Mouse (Mus musculus) heart, embryonic 14.5 days (tissue): ENCODE results near the gene Arhgef38. TPM values are rescaled to one million over a fixed set of nuclear protein-coding genes. Genes with fewer than 3 reads are reported as not detected.

Experiments
- ATAC-seq: fragments of 200-750 bp; cut with Nextera tagmentation; 2 replicates; pipeline ENCODE4 v1.8.0; 2017; ENCODE audit warnings: low read depth, moderate TSS enrichment; ENCODE audit not compliant: insufficient number of reproducible peaks, insufficient read depth, low FRiP score
- H3K27ac ChIP-seq, 2 experiments: fragments of 200-500 bp in 1 of 2; fragments of 300-500 bp in 1 of 2; sonication (generic) in 1 of 2; replicated peaks in 1 of 2; 2 replicates each; pipeline ENCODE4 v1.5.1; 2012 to 2014; ENCODE audit warnings: low read depth in 2 of 2, low read length in 2 of 2, control low read depth in 1 of 2, mild to moderate bottlenecking in 1 of 2, mixed read lengths in 1 of 2; ENCODE audit not compliant: control insufficient read depth in 1 of 2, insufficient read depth in 1 of 2
- H3K27me3 ChIP-seq: fragments of 300-500 bp; sonication (generic); 2 replicates; pipeline ENCODE4 v1.6.1; 2014; ENCODE audit warnings: mild to moderate bottlenecking, low read length, control low read depth; ENCODE audit not compliant: control insufficient read depth, insufficient read depth
- H3K36me3 ChIP-seq: fragments of 300-500 bp; sonication (generic); 2 replicates; pipeline ENCODE4 v1.6.1; 2014; ENCODE audit warnings: mild to moderate bottlenecking, control low read depth, low read length, mixed read lengths; ENCODE audit not compliant: control insufficient read depth, insufficient read depth
- H3K4me1 ChIP-seq, 2 experiments: fragments of 200-500 bp in 1 of 2; fragments of 300-500 bp in 1 of 2; sonication (generic) in 1 of 2; 2 replicates each; pipeline ENCODE4 v1.6.1; 2012 to 2014; ENCODE audit warnings: low read length in 2 of 2, control low read depth in 1 of 2, mixed read lengths in 1 of 2; ENCODE audit not compliant: control insufficient read depth in 2 of 2, insufficient read depth in 2 of 2
- H3K4me2 ChIP-seq: fragments of 300-500 bp; sonication (generic); 2 replicates; pipeline ENCODE4 v1.6.1; 2014; ENCODE audit warnings: mild to moderate bottlenecking, low read length
- H3K4me3 ChIP-seq, 2 experiments: fragments of 200-500 bp in 1 of 2; fragments of 300-500 bp in 1 of 2; sonication (generic) in 1 of 2; 2 replicates each; pipeline ENCODE4 v1.5.1; 2012 to 2014; ENCODE audit warnings: low read length in 2 of 2, mild to moderate bottlenecking in 2 of 2, control low read depth in 1 of 2, low read depth in 1 of 2, moderate library complexity in 1 of 2; ENCODE audit not compliant: control insufficient read depth in 1 of 2, insufficient read depth in 1 of 2
- H3K9ac ChIP-seq: fragments of 300-500 bp; sonication (generic); 2 replicates; pipeline ENCODE4 v1.6.1; 2014; ENCODE audit warnings: mild to moderate bottlenecking, low read length
- H3K9me3 ChIP-seq: fragments of 300-500 bp; sonication (generic); 2 replicates; pipeline ENCODE4 v1.6.1; 2016; ENCODE audit warnings: low read length, control low read depth; ENCODE audit not compliant: control insufficient read depth
- WGBS: fragments of 180-500 bp; shearing (Covaris S2); extraction: QIAGEN DNeasy Blood & Tissue Kit; methylation state at CpG from one replicate; pipeline ENCODE4 v1.1.7; 2014; 5-methylcytosine and 5-hydroxymethylcytosine counted together
- polyA plus RNA-seq: library from polyadenylated mRNA; unstranded; fragments of >200 nt; fragmentation: Nextera tagmentation; extraction: Ambion mirVana; gene quantifications from 2 replicates; pipeline ENCODE4 v1.2.1, GENCODE M21; 2014

The Arhgef38 gene
- polyA plus RNA-seq, 1 experiment from 2014 or later, result 0.14 TPM

GRCm38 (mm10) chr3:133104436-133104835 lies 130.3 kb downstream of the Arhgef38 start:
- no peak for ATAC-seq
- H3K27me3 ChIP-seq, result no peaks in the 10 kb centered on the region
- H3K36me3 ChIP-seq, result peaks cover 84% of the 10 kb centered on the region
- H3K4me3 ChIP-seq, result no peak overlapping the region
- H3K4me1 ChIP-seq, result no peaks in the 10 kb centered on the region
- H3K9me3 ChIP-seq, result no peaks in the 10 kb centered on the region
- no peak overlapping the region for H3K4me2 ChIP-seq
- WGBS, result 92% methylated on average over 3 of the region's 3 CpGs
- H3K9ac ChIP-seq, result no peak overlapping the region
- H3K27ac ChIP-seq, result no peak overlapping the region

- no peak overlapping the region for H3K27ac ChIP-seq
- peaks cover 83% of the 10 kb centered on the region for H3K36me3 ChIP-seq
- no peak for ATAC-seq
- no peak overlapping the region for H3K9ac ChIP-seq
- no peak overlapping the region for H3K4me2 ChIP-seq
- no peaks in the 10 kb centered on the region for H3K27me3 ChIP-seq
- 76% methylated on average over 3 of the region's 3 CpGs for WGBS
- no peaks in the 10 kb centered on the region for H3K4me1 ChIP-seq
- no peak overlapping the region for H3K4me3 ChIP-seq
- no peaks in the 10 kb centered on the region for H3K9me3 ChIP-seq
Measured at GRCm38 (mm10) chr3:133103768-133104167, 131.0 kb downstream of the Arhgef38 start.

GRCm38 (mm10) chr3:133098909-133099308 lies 135.8 kb downstream of the Arhgef38 start:
- Histone ChIP-seq H3K9me3 (no peaks in the 10 kb centered on the region), H3K27me3 (no peaks in the 10 kb centered on the region), H3K4me1 (no peaks in the 10 kb centered on the region), H3K36me3 (peaks cover 63% of the 10 kb centered on the region), H3K27ac (no peak overlapping the region), H3K9ac (no peak overlapping the region), H3K4me3 (no peak overlapping the region), H3K4me2 (no peak overlapping the region)
- 86% methylated on average over 2 of the region's 2 CpGs for WGBS
- no peak for ATAC-seq

- Histone ChIP-seq H3K9ac (no peak overlapping the region), H3K27me3 (no peaks in the 10 kb centered on the region), H3K4me2 (no peak overlapping the region), H3K4me1 (no peaks in the 10 kb centered on the region), H3K36me3 (peaks cover 58% of the 10 kb centered on the region), H3K4me3 (no peak overlapping the region), H3K9me3 (no peaks in the 10 kb centered on the region), H3K27ac (no peak overlapping the region)
- 81% methylated on average over 4 of the region's 4 CpGs for WGBS
- ATAC-seq, result no peak
Measured at GRCm38 (mm10) chr3:133098336-133098735, 136.4 kb downstream of the Arhgef38 start.

GRCm38 (mm10) chr3:133097936-133098335 lies 136.8 kb downstream of the Arhgef38 start:
- H3K4me1 ChIP-seq, result peaks cover 0 to 3% of the 10 kb centered on the region in 2 experiments; a peak in 1 of 4 replicates
- no peak overlapping the region for H3K9ac ChIP-seq
- H3K27ac ChIP-seq, result no peak overlapping the region
- H3K4me3 ChIP-seq, result no peak overlapping the region
- 91% methylated on average over 6 of the region's 6 CpGs for WGBS
- no peaks in the 10 kb centered on the region for H3K27me3 ChIP-seq
- H3K36me3 ChIP-seq, result peaks cover 56% of the 10 kb centered on the region
- H3K4me2 ChIP-seq, result no peak overlapping the region
- ATAC-seq, result no peak
- no peaks in the 10 kb centered on the region for H3K9me3 ChIP-seq

- no peak overlapping the region for H3K4me3 ChIP-seq
- no peak for ATAC-seq
- H3K4me1 ChIP-seq, result peaks cover 0 to 14% of the 10 kb centered on the region in 2 experiments; a peak in 2 of 4 replicates
- 39% methylated on average over 1 of the region's 1 CpGs for WGBS
- H3K27me3 ChIP-seq, result no peaks in the 10 kb centered on the region
- no peak overlapping the region for H3K9ac ChIP-seq
- H3K4me2 ChIP-seq, result no peak overlapping the region
- H3K36me3 ChIP-seq, result peaks cover 26% of the 10 kb centered on the region
- H3K9me3 ChIP-seq, result no peaks in the 10 kb centered on the region
- H3K27ac ChIP-seq, result no peak overlapping the region
Measured at GRCm38 (mm10) chr3:133094305-133094704, 140.4 kb downstream of the Arhgef38 start.

GRCm38 (mm10) chr3:133092936-133093335 lies 141.8 kb downstream of the Arhgef38 start:
- Histone ChIP-seq H3K4me2 (peak overlapping the region; percentile 68), H3K27ac (no peak overlapping the region), H3K9me3 (no peaks in the 10 kb centered on the region), H3K4me3 (peak overlapping the region in 1 of 2 experiments; percentile 99; a peak in 1 of 4 replicates), H3K9ac (peak overlapping the region; percentile 96; the same call in 1 of the 2 replicates), H3K4me1 (peaks cover 0 to 14% of the 10 kb centered on the region in 2 experiments; a peak in 2 of 4 replicates), H3K27me3 (no peaks in the 10 kb centered on the region), H3K36me3 (peaks cover 12% of the 10 kb centered on the region)
- ATAC-seq, result no peak
- 84% methylated on average over 1 of the region's 1 CpGs for WGBS

GRCm38 (mm10) chr3:133092274-133092853 lies 142.4 kb downstream of the Arhgef38 start:
- H3K27me3 ChIP-seq, result no peaks in the 10 kb centered on the region

More at GRCm38 (mm10) chr3:133092274-133092853, 142.4 kb downstream of the Arhgef38 start:
- peak overlapping the region; percentile 90 to 97 for H3K27ac ChIP-seq
- ATAC-seq, result no peak
- WGBS, result under 1% methylated on average over 7 of the region's 7 CpGs
- H3K4me1 ChIP-seq, result peaks cover 0 to 14% of the 10 kb centered on the region in 2 experiments; a peak in 2 of 4 replicates
- no peaks in the 10 kb centered on the region for H3K9me3 ChIP-seq
- H3K4me3 ChIP-seq, result peak overlapping the region; percentile 90 to 99
- H3K9ac ChIP-seq, result peak overlapping the region; percentile 96
- peak overlapping the region; percentile 68 for H3K4me2 ChIP-seq
- H3K36me3 ChIP-seq, result peaks cover 9% of the 10 kb centered on the region
